Mouse (Mus musculus) right cerebral cortex, postnatal 4 days (tissue): ENCODE results near the gene Rilp.
A peak's percentile ranks its signal among the peaks of the same experiment; 100 is the strongest.

Experiments used
- DNase-seq: peaks from one replicate; pipeline ENCODE4 v3.0.0-alpha.2; 2022

Rilp gene

GRCm38 (mm10) chr11:75509741-75510626, at the start of gene Rilp:
Gene Rilp (plus strand): TSS chr11:75510094.
- peak; percentile 71 for DNase-seq

GRCm38 (mm10) chr11:75460103-75460843, 49.6 kb upstream of the Rilp start:
- DNase-seq = peak; percentile 80

- DNase-seq = peak; percentile 98
Measured at GRCm38 (mm10) chr11:75460844-75461742, 48.8 kb upstream of the Rilp start, which contains the start of gene Tlcd2. Gene Tlcd2 (plus strand): TSS chr11:75461715.

GRCm38 (mm10) chr11:75461743-75462252, 48.1 kb upstream of the Rilp start:
- DNase-seq = peak; percentile 31

GRCm38 (mm10) chr11:75462253-75462783, 47.6 kb upstream of the Rilp start:
- peak; percentile 25 for DNase-seq

- peak; percentile 59 for DNase-seq
Measured at GRCm38 (mm10) chr11:75462865-75463336, 47.0 kb upstream of the Rilp start.

- DNase-seq = no peak
Measured at GRCm38 (mm10) chr11:75463624-75464023, 46.3 kb upstream of the Rilp start.

- DNase-seq = no peak
Measured at GRCm38 (mm10) chr11:75464417-75464816, 45.5 kb upstream of the Rilp start.

GRCm38 (mm10) chr11:75465051-75465450, 44.8 kb upstream of the Rilp start:
- no peak for DNase-seq

- no peak for DNase-seq
Measured at GRCm38 (mm10) chr11:75466731-75467505, 43.0 kb upstream of the Rilp start.

- DNase-seq = no peak
Measured at GRCm38 (mm10) chr11:75467512-75468215, 42.2 kb upstream of the Rilp start.

GRCm38 (mm10) chr11:75468410-75468809, 41.5 kb upstream of the Rilp start:
- no peak for DNase-seq

- DNase-seq = no peak
Measured at GRCm38 (mm10) chr11:75469261-75469660, 40.6 kb upstream of the Rilp start.

GRCm38 (mm10) chr11:75470675-75471074, 39.2 kb upstream of the Rilp start:
- no peak for DNase-seq

GRCm38 (mm10) chr11:75472469-75473081, 37.3 kb upstream of the Rilp start:
- no peak for DNase-seq

GRCm38 (mm10) chr11:75473376-75473775, 36.5 kb upstream of the Rilp start:
- no peak for DNase-seq

GRCm38 (mm10) chr11:75486192-75486591, 23.7 kb upstream of the Rilp start:
- no peak for DNase-seq

- peak; percentile 90 for DNase-seq
Measured at GRCm38 (mm10) chr11:75486601-75487285, 23.2 kb upstream of the Rilp start, which contains the start of gene Prpf8. Gene Prpf8 (plus strand): TSS chr11:75486816.

GRCm38 (mm10) chr11:75487496-75487895, 22.4 kb upstream of the Rilp start:
- no peak for DNase-seq
